Mouse (Mus musculus) thymus, postnatal 4 days (tissue): ENCODE data around the gene Tgm5.
"Not testable (repeated sequence)": the region's sequence is repeated elsewhere in the genome, so short reads cannot be mapped to it uniquely, and the experiment has no call there.

Source experiments
- DNase-seq: peaks from one replicate; pipeline ENCODE4 v3.0.0; 2021

The Tgm5 gene

GRCm38 (mm10) chr2:121038851-121039250 is 46.8 kb downstream of the Tgm5 start:
- not testable (repeated sequence) for DNase-seq

DNA sequence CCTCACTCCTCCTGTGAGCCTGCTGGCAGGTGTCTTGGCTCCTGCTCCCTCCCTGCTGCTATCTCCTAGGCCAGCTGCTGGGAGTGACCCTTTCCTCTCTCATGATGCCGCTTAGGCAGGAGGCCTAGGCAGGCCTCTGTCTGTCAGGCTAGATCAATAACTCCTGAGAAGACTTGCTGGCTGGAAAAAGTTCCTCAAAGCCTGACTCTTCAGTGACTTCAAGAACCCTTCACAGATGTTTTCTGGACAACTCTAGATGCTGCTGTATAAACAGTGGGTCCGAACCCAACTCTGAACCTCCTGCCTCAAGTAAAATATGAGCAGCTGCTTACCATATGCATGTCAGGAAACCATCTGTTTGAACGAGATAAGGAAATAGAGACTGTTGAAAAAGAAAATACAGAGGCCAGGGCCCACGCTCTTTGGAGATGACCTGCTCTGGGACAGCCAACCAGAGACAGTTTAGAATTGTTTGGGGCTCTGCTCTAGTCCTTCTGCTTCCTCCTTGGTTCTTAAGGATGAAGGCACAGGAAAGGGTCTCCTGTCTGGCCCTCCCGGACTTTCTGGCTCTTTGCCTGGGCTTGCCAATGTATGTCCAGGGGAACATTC is 48.8 kb downstream of the Tgm5 start, which contains the start of gene Epb42:
Gene Epb42 (minus strand): TSS at position 340 of the 609 bp plus-strand sequence.
- no peak for DNase-seq

DNA sequence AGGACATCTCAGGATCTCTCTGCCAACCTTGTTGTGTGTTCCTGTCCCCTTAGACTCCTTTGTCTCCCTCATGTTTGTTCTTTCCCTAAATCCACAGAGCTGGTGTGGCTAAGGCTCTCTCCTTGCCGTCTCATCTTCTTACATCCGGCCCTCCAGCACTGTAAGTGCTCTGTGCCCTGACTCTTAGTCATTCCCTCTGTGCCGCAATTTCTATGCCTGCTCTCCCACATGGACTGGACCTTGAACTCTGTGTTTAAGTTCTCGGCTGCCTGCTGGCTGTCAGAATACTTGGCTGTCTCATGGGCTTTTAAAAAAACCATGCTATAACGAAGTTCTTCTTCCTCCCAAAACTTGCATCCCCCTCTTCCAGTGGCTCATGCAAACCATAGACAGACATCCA is 62.7 kb downstream of the Tgm5 start:
- DNase-seq: no peak

GRCm38 (mm10) chr2:121017151-121017550 is 68.5 kb downstream of the Tgm5 start:
- DNase-seq: no peak

DNA sequence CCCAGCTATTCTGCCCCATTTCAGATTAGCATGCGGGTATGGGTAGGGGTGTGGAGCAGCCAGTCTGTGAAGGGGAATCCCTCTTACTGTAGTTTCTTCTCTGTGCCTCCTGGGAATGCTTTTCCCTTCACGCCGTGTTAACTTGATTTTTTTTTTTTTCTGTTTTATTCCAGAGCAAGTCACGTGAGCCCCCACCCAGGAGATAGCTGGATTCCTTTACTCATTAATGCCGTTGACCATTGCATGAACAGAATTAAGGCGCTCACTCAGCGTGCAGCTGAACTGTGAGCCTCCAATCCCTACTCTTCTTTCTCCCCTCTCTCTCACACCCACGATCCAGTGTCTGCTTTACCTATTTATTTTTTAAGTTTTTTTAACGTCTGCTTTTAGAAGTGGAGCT is 69.4 kb downstream of the Tgm5 start:
- no peak for DNase-seq

DNA sequence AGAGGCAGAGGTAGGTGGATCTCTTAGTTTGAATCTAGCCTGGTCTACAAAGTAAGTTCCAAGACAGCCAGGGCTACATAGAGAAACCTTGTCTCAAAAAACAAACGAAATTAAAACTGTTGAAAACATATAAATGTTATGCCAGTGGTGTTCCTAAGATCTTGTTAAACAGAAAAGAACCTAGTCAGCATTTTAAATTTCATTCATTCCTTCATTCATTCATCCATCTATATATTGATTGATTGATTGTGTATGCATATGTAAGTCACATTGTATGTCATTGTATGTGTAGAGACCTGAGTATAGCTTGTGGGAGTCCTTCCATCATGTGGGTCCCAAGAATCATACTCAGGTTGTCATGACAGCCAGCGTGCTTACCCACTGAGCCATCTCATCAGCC is 70.1 kb downstream of the Tgm5 start:
- DNase-seq: no peak

DNA sequence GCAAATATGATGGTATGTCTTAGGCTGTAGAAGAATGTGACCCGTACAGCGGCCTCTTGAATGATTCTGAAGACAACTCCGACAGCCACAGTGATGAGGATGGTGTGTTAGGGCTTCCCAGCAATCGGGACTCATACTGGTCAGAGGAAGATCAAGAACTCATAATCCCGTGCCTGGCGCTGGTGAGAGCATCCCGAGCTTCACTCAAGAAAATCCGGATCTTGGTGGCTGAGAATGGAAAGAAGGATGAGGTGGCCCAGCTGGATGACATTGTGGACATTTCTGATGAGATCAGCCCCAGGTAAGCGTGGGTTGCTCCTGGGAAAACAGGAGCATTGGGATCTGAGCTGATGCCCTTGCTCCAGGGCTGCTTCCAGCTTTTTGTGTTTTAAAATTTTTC is 73.0 kb downstream of the Tgm5 start:
- no peak for DNase-seq

DNA sequence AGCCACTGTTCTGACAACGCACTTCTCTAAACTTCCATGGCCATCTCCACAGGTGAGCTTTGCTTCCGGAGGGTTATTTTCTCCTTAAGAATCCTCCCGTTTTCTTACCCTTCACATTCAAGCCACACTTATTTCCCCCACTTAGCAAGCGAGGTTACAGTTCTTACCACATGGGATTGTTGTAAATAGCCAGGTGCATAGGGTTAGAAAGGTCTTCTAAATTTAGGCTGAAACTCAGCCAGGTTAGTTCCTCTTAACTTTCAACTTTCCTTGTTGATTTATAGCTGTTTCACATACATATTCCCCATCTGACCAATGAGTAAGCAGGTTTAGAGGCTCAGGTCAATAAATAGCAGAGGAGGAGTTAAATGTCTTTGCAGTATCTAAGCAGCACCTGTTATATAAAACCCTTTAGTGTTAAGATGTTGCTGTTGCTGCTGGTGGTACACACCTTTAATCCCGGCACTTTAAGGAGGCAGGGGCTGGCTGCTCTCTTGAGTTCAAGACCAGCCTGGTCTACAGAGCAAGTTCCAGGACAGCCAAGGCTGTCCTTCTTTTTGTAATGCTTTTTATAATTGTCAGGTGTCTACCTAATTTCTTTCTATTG is 76.5 kb downstream of the Tgm5 start:
- DNase-seq: no peak

GRCm38 (mm10) chr2:121008664-121009007 is 77.0 kb downstream of the Tgm5 start:
- no peak for DNase-seq

- DNase-seq: peak; percentile 91
Measured at GRCm38 (mm10) chr2:121007925-121008663, 77.5 kb downstream of the Tgm5 start, which contains the start of gene Ccndbp1. TSS of gene Ccndbp1 (plus strand) at chr2:121008403.

DNA sequence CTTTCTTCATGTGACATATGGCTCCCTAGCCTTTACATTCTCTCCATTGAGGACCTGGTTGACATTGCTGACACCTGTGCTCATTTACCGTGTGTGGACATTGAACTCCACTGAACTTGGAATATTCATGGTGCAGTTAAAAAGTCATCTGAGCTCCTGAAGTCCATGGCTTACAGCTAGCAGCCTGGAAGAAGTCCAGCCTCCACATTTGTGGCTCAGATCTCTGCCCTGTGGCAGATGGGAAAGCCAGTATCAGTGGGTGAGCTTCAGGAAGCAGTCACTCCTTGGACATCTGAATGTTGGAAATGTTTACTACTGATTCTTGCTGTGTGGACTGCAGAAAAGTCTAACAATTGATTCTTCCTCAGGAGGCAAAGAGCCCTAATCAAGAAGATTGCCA is 78.7 kb downstream of the Tgm5 start:
- DNase-seq: no peak

- DNase-seq: no peak
Measured at GRCm38 (mm10) chr2:121004018-121004811, 81.4 kb downstream of the Tgm5 start.

GRCm38 (mm10) chr2:121003586-121003985 is 82.1 kb downstream of the Tgm5 start:
- DNase-seq: no peak

- DNase-seq: no peak
Measured at GRCm38 (mm10) chr2:120998863-120999262, 86.8 kb downstream of the Tgm5 start.

DNA sequence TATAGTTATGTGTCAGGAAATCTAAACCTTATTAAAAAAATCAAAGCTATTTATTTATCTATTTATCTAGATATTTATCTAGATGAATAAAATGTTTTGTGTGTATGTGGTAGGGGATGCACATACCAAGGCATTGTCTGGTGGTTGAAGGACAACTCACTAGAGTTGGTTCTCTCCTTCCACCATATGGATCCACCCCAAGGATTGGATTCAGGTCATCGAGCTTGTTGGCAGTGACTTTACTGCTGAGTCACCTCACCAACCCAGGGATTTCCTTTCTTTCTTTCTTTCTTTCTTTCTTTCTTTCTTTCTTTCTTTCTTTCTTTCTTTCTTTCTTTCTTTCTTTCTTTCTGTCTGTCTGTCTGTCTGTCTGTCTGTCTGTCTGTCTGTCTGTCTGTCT is 89.0 kb downstream of the Tgm5 start:
- DNase-seq: not testable (repeated sequence)
